Mouse (Mus musculus): ENCODE data around the gene Ttc6. TPM values are rescaled to one million over a fixed set of nuclear protein-coding genes. Genes with fewer than 3 reads are reported as not detected.

The Ttc6 gene
- polyA plus RNA-seq, 1 experiment from 2014 or later = 1.6 TPM

DNA sequence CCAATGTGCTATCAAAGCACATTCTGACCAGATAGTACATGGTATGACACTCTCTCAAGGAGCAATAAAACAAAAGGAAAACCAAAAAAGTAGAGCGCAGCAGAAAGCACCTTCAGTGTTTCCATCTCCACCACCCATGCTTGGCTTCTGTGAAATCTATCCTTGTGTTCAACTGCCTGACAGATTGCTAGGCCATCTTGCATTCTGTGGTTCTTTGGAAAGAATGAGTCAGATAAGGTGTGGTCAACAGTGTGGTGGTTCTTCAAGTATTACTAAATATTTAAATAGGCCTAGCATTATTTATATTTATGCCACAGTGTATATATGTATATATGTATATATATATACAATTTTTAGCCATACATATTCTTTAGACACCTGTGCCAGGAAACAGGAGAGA lies 146.1 kb downstream of the Ttc6 start:
- no peak overlapping the region for H3K27ac ChIP-seq (replicated peaks; ENCODE audit: low read depth, low read length)
- H3K9ac ChIP-seq (replicated peaks; ENCODE audit: low read length) = no peak overlapping the region
- no peak for DNase-seq
- H3K27me3 ChIP-seq (ENCODE audit: control insufficient read depth, insufficient read depth, low read length) = no peaks in the 10 kb centered on the region
- H3K36me3 ChIP-seq (ENCODE audit: control insufficient read depth, insufficient read depth, low read length) = no peaks in the 10 kb centered on the region
- H3K4me2 ChIP-seq (ENCODE audit: low read length) = no peak overlapping the region
- ATAC-seq (ENCODE audit: low FRiP score, low TSS enrichment) = no peak
- 94% methylated on average over 1 of the region's 1 CpGs for WGBS
- no peaks in the 10 kb centered on the region for H3K9me3 ChIP-seq (ENCODE audit: control insufficient read depth, low read length)
- H3K4me1 ChIP-seq (ENCODE audit: control insufficient read depth, insufficient read depth, low read length) = no peaks in the 10 kb centered on the region
- H3K4me3 ChIP-seq (replicated peaks; ENCODE audit: low read depth, low read length) = no peak overlapping the region

DNA sequence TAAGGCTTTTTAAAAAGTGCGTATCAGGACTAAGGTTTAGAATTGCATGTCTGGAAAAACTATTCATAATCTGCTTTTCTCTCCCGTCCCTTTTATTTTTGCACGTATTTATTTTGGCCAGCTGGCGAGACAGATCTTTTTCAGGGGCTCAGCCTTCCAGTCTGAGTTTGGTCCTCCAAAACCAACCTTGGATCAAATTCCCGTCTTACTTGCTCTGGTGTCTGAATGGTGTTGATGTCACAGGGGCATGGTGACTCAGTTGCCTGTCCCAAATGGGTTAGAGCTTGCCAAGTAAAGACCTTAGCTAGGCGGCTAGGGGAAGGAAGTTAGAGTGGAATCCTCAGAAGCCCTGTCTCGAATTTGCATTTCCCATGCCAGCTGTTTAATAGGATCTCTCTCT lies 200.8 kb downstream of the Ttc6 start:
- ATAC-seq (ENCODE audit: low FRiP score, low TSS enrichment) = no peak

DNA sequence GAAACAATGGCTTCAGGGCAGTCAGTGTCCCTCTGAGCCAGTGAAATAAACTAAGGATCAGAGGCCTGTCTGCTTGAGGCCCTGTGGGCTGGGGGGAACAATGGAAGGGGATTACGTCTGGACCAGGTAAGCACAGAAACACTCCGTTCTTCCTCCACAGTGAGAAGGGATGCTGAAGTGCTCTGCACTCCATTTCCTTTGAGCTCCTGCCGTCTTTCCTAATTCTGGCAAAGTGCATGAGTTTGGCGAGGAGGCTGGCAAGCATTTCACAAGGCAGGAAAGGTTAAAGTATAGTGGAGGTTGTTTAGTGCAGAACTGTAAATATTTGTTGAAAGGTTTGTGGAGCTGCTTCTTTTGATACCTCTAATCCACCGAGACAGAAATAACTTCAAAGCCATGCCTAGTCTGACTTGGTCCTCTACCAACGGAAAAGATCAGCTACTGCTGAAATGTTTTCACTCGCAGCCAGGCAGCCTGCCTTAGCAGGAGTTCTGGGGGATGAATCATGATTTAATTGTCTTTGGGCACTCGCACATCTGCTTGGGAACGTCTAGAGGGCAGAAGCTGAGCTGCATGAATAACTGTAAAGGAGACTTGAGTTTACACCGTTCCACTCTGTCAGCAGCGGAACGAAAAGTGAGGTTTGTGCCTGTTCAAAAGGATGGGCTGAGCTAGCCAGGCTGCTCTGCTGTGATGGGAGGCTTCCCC lies 212.5 kb downstream of the Ttc6 start:
- no peaks in the 10 kb centered on the region for H3K27me3 ChIP-seq (ENCODE audit: control insufficient read depth, insufficient read depth, low read length)
- H3K9ac ChIP-seq (replicated peaks; ENCODE audit: low read length) = no peak overlapping the region
- no peak overlapping the region; the same call in 1 of the 2 replicates for H3K4me3 ChIP-seq (replicated peaks; ENCODE audit: low read depth, low read length)
- 6% methylated on average over 12 of the region's 12 CpGs for WGBS
- ATAC-seq (ENCODE audit: low FRiP score, low TSS enrichment) = no peak
- no peaks in the 10 kb centered on the region for H3K9me3 ChIP-seq (ENCODE audit: control insufficient read depth, low read length)
- H3K4me1 ChIP-seq (ENCODE audit: control insufficient read depth, insufficient read depth, low read length) = peaks cover 3% of the 10 kb centered on the region; the same call in 1 of the 2 replicates
- no peaks in the 10 kb centered on the region for H3K36me3 ChIP-seq (ENCODE audit: control insufficient read depth, insufficient read depth, low read length)
- peak overlapping the region; percentile 39 for H3K4me2 ChIP-seq (ENCODE audit: low read length)
- peak; percentile 51 for DNase-seq
- H3K27ac ChIP-seq (replicated peaks; ENCODE audit: low read depth, low read length) = no peak overlapping the region

More for the DNA sequence above, 200.8 kb downstream of the Ttc6 start:
- Histone ChIP-seq H3K9me3 (ENCODE audit: control insufficient read depth, low read length) (no peaks in the 10 kb centered on the region), H3K4me3 (replicated peaks; ENCODE audit: low read depth, low read length) (no peak overlapping the region), H3K27ac (replicated peaks; ENCODE audit: low read depth, low read length) (no peak overlapping the region), H3K4me1 (ENCODE audit: control insufficient read depth, insufficient read depth, low read length) (no peaks in the 10 kb centered on the region), H3K27me3 (ENCODE audit: control insufficient read depth, insufficient read depth, low read length) (no peaks in the 10 kb centered on the region), H3K9ac (replicated peaks; ENCODE audit: low read length) (no peak overlapping the region), H3K36me3 (ENCODE audit: control insufficient read depth, insufficient read depth, low read length) (no peaks in the 10 kb centered on the region), H3K4me2 (ENCODE audit: low read length) (no peak overlapping the region)
- WGBS = 81% methylated on average over 7 of the region's 7 CpGs
- DNase-seq = no peak

DNA sequence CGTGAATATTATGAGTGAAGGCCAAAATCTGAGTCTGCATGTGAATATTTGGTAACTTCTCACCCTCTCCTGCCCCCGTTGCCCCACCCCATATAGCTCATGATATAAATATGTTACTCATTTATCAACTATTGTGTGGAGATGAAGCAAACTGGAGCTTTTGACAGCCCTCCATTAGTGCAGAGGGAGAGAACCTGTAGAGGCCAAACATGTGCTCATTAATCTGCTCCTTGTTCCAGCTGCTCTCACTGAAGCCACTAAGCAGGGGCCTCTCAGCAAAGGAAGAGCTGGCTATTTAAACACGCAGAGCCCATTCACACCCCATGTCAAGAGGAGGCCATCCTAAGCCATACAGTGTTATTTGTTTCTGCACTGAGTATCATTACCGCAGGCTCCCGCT lies 218.0 kb downstream of the Ttc6 start:
- WGBS = 76% methylated on average over 5 of the region's 5 CpGs
- no peaks in the 10 kb centered on the region for H3K9me3 ChIP-seq (ENCODE audit: control insufficient read depth, low read length)
- H3K36me3 ChIP-seq (ENCODE audit: control insufficient read depth, insufficient read depth, low read length) = no peaks in the 10 kb centered on the region
- H3K27me3 ChIP-seq (ENCODE audit: control insufficient read depth, insufficient read depth, low read length) = no peaks in the 10 kb centered on the region
- H3K9ac ChIP-seq (replicated peaks; ENCODE audit: low read length) = no peak overlapping the region
- H3K27ac ChIP-seq (replicated peaks; ENCODE audit: low read depth, low read length) = no peak overlapping the region
- no peak overlapping the region for H3K4me3 ChIP-seq (replicated peaks; ENCODE audit: low read depth, low read length)
- no peak for ATAC-seq (ENCODE audit: low FRiP score, low TSS enrichment)
- no peak for DNase-seq
- no peaks in the 10 kb centered on the region for H3K4me1 ChIP-seq (ENCODE audit: control insufficient read depth, insufficient read depth, low read length)
- H3K4me2 ChIP-seq (ENCODE audit: low read length) = no peak overlapping the region

DNA sequence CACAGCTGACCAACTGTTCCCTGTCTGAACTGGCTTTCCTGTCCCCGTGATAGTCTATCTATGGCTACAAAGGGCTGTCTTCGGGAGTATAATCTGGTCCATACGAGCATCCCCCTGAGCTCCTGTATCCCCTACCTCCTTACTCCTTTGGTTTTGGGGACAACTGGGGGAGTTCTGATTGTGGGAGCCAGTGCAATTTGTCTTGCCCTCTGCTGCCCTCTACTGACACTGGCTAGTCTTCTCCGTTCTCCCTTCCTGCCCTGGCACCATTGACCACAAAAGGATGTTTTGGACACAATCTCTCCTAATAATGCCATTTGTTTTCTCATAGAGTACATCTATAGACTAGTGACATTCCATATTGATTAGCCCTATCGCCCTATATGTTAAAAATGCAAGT lies 223.6 kb downstream of the Ttc6 start:
- Histone ChIP-seq H3K27me3 (ENCODE audit: control insufficient read depth, insufficient read depth, low read length) (no peaks in the 10 kb centered on the region), H3K27ac (replicated peaks; ENCODE audit: low read depth, low read length) (no peak overlapping the region), H3K4me1 (ENCODE audit: control insufficient read depth, insufficient read depth, low read length) (no peaks in the 10 kb centered on the region), H3K9me3 (ENCODE audit: control insufficient read depth, low read length) (no peaks in the 10 kb centered on the region), H3K36me3 (ENCODE audit: control insufficient read depth, insufficient read depth, low read length) (no peaks in the 10 kb centered on the region), H3K4me2 (ENCODE audit: low read length) (no peak overlapping the region), H3K9ac (replicated peaks; ENCODE audit: low read length) (no peak overlapping the region), H3K4me3 (replicated peaks; ENCODE audit: low read depth, low read length) (no peak overlapping the region)
- DNase-seq = peak; percentile 77
- peak; percentile 64; the same call in 1 of the 2 replicates for ATAC-seq (ENCODE audit: low FRiP score, low TSS enrichment)
- 23% methylated on average over 5 of the region's 5 CpGs for WGBS

Other genes with a start within 250 kb of the Ttc6 start
- 2.4 and 3.1 TPM in 2 replicates for gene Foxa1, start 17.2 kb upstream of the Ttc6 start, polyA plus RNA-seq (2014; fragmentation: Nextera tagmentation; extraction: Ambion mirVana)

Measured in midbrain, embryonic 14.5 days (tissue).